Mouse (Mus musculus) embryo, embryonic 10 days (tissue): ENCODE measurements around the gene Pebp1.

Source experiments
- DNase-seq: peaks from one replicate; pipeline ENCODE4 v3.0.0-alpha.2; 2015; ENCODE audit warnings: low spot score

Pebp1 gene

DNA sequence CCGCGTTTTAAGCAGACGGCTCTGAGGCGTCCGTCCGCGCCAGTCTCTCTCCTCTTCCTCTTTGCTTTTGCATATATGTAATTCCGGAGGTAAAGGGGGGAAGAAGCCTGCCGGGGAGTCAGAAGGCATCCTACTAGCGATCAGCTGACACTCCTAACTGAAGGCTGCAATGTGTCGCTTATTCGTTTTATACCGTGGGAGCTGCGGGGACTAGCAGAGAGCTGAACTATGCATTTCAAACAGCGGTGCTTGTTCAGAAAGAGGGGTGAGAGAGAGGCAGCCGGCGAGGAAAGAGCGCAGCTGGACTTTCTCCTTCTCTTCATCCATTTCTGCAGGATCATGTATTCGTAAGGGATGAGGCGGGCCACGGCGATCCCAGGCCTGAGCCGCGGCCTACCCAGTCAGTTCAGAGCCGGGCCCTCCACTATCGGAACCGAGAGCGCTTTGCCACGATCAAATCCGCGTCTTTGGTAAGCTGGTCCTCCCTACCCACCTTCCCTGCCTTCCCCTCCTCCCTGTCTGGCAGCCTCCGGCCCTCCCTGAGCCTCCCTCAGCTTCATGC lies 46.6 kb downstream of the Pebp1 start:
- peak; percentile 38 for DNase-seq

DNA sequence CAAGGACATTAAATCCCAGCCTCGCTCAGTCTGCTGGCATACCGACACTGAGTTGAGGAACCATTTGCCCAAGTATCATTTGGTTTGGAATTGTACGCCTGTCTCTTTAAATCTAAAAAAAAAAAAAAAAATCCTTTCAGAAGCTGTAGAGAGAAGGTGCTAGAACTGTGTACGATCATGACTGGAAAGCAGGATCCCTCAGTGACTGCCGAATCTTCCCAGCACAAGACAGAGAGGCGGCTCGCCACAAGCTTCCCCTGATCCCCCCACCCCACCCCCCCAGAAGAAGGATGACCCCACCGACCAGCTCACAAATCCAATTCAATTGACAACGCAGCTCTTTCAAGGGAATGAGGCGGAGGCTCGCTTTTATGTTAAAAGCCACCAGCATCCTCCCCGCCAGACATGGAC lies 47.1 kb downstream of the Pebp1 start:
- DNase-seq: no peak

DNA sequence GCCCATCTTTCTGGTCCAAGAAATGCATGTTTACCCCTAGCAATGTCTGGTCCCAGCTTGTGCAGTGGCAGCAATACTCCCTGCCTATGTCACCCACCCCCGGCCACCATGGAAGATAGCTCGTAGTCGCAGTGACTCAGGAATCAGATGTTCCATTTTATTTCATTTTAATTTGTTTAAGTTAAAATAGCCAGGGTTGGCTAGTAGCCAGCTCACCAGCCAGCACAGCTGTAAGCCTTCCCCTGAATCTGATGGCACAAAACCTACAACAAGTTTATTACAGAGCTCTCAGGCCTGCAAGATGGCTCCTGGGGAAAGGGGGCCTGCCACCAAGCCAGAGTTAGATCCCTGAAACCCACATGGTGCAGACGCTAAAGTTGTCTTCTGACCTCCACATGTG lies 48.3 kb downstream of the Pebp1 start:
- DNase-seq: no peak

DNA sequence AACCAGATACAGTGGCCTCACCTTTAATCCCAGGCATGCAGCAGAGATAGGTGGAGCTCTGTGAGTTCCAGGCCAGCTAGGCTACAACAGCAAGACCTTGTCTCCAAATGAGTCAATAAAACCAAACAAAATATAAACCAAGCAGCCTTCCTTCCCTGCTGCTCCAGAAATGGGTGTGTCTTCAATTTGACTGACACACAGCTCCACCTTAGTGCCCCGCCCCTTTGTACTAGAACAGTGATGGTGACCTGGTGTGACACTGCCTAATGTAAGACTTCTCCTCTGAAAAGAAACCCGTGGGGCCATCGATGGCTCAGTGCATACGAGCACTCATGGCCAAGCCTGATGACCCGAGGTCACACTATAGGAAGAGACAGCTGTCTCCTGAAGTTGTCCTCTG lies 50.9 kb downstream of the Pebp1 start:
- DNase-seq: no peak
